Mouse (Mus musculus): ENCODE results near the gene Ddx58.

- TF ChIP-seq POLR2A (IDR thresholded peaks at IDR 0.05; ENCODE audit: low read depth, low read length): no peak
- TF ChIP-seq CTCF (IDR thresholded peaks at IDR 0.05; ENCODE audit: borderline replicate concordance, insufficient read depth, low read length): no peak
Observed at GRCm38 (mm10) chr4:40192246-40192645, 47.4 kb downstream of the Ddx58 start.
